Mouse (Mus musculus) fibroblast of lung, adult 2 months (primary cell): ENCODE results near the gene Ntrk2.

Source experiments
- DNase-seq: peaks from one replicate; pipeline ENCODE4 v3.0.0-alpha.2; 2011; ENCODE audit warnings: low read depth

Gene Ntrk2

DNA sequence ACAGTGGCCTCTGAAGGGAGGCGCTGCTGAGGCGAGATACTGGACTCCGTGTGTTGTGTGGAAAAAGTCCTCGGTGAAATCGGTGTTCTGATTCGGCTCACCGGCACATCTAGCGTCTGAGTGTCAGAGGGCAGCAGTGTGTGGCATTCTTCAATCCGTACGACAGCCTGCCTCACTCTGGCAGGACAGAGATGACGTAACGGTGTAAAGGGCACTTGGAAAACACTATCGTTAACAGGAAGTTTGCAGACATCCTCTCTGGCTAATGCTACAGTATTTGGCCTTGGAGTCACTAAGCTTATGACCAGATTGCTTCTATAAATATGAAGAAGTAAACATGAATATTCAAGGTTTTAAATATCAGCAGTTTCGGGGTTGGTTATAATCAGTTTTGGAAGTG is 309.2 kb downstream of the Ntrk2 start:
- no peak for DNase-seq

DNA sequence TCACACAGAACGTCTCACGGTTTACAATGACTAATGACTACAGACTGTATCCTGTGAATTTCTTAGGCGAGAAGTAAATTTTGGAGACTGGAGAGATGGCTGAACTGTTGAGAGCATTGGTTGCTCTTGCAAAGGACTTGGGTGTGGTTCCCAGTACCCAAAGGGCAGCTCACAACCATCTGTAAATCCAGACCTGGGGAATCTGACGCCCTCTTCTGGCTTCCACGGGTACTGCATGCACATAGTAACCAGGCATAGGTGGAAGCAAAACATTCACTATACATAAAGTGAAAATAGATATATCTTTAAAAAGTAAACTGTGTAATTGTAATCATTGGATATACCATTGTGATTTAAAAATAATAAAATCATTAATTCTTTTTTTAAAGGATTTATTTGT is 310.9 kb downstream of the Ntrk2 start:
- no peak for DNase-seq

DNA sequence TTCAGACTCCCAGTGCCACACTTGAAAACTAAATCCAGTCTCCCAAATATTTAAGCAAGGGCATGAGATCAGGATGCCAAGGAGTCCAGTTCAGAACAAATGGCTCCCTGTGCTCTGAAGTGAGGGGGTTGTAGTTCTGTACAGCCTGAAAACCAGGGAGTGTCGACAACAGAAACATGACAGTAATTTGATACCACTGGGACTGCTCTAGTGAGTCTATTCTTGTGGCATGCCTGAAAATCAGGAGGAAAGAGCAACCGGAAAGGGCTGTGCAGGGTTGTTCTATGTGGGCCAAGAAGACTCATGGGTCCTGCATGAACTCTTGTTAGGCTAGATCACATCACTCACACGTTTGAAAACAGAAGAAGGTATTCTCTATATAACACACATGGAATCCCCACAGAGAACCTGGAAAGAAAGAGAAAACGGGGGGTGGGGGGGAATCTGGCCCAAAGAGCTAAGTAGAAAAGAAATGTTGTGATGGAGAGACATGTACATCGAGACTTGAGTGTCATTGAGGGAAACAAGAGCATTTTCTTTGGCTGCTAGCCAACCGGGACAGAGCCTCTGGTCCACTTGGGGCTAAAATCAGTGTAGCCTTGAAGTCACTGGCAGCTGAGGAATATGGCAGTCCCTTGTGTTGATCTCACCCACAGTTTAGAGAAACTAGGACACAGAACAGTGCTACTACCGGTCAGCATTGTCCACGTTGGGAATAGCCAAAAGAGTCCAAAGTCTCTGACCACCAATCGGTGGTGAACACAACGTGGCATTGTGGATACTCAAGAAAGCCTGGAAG is 313.4 kb downstream of the Ntrk2 start:
- DNase-seq, result no peak

DNA sequence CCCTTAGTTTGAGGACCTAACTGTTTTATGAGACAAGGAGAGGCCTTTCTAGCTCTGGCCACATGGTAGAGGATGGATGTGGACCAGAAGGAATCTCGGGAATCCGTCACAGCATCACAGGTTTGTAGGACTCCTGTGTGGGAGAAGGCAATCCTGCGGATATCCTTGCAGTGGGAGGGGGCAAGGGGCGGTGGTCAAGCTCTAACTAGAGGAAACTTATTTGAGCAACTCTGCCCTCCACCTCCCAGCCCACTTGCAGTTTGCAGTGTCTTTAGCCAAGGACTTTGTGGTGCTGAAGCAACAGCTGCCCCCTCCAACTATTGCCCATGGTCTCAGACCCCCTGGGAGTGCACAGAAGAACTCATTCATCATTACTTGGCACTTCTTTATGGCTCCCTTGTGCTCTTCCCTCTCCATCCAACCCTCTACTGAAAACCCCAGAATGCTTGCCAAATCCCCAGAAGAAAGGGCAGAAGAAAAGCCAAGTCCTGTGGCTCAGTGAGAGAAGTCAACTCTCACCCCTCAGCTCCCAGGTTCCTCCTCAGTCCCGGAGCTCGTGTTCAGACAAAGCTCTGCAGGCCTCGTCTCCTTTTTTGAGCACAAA is 336.9 kb downstream of the Ntrk2 start:
- no peak for DNase-seq

DNA sequence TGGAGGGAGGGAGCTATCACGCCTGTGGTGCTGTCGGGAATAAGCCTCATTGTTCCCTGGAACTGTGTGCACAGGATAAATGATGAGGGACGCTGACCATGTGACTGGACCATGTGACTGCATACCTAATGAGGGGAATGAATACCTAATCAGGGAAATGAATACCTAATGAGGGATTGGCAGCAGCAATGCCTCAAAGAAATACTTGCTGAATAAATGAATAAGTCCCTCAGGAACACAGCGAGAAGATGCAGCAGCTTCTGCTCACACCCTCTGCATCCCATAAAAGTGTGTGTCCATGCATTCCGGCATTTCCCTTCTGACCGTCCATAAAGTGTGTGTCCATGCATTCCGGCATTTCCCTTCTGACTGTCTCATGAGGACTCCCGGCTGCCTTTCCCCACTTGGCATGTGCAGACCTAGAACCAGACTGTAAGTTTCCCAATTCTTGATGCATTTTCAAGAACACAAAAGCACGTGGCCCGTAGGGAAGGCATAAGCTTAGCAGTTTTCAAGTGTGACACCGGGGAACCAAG is 338.0 kb downstream of the Ntrk2 start:
- no peak for DNase-seq

DNA sequence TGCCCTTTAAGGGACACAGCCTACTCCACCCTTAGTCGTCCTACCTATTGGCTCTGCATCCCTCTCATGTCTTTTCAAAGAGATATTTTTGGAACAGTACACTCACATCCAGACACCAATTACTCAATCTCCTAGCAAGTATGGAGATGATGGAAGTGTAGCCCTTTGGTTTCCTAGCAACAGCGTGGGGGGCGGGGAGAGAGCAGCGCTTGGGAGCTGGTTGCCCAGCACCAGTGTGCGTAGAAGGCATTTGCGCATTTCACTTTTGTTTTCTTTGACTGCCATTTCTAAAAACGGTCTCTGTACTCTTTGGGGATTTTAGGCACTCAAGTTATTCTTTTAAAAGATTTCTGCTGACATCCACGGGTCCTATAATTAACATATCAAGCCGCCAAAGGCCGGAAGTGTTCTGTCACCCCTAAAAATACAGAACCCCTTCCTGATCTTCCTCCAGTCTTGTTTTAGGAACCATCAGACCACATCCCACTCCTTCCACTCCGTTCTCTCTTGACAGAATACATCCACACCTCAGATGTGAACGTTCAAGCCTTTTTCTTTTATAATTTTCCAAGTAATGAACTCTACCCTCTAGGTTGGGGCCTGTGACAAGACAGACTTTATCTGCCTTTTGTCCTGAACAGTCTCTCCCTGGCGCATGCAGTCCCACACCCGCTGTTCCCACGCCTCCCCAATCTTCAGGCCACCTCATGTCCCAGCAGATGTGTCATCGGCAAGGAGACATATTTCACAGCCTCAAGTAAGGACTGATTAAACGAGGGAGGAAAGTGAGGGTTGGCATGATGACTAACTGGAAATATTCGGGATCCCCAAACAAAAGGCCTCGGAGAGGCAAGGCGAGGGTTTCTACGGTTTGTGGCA is 339.5 kb downstream of the Ntrk2 start:
- no peak for DNase-seq

DNA sequence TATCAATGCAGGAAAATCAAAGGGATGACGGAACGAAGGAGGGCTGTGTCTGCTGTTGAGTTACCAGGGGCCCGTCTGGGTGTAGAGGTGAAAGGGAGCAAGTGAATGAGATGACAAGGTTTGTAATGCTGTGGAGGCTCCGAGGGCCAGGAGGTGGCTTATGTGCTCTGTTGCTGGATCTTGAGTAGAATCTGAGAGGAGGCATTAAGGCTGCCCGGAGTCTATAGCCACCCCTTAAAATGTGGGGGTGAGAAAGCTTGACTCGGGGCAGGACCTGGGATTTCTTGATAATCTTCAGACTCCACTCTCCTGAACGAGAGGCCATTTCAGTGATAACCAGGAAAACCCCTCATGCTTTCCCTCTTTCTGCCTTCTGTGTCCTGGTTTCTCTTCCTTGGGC is 340.2 kb downstream of the Ntrk2 start:
- no peak for DNase-seq

DNA sequence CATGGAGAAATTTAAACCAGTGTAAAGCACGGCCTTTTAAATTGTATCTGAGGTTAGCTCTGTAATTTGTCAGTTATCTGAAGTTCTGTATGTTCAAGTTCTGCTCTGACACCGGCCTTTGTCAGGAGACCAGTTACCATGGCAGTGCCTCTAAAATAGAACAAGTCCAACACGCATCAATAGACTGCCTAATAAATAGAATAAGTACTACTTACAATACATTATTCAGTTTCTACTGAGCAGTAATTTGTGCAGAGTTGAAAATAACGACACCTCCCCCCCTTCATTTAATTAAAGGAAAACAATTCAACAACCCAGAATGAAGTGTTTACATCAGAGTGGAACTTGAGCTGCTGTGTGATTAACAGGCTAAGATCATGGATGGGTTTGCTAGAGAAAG is 341.6 kb downstream of the Ntrk2 start:
- no peak for DNase-seq

DNA sequence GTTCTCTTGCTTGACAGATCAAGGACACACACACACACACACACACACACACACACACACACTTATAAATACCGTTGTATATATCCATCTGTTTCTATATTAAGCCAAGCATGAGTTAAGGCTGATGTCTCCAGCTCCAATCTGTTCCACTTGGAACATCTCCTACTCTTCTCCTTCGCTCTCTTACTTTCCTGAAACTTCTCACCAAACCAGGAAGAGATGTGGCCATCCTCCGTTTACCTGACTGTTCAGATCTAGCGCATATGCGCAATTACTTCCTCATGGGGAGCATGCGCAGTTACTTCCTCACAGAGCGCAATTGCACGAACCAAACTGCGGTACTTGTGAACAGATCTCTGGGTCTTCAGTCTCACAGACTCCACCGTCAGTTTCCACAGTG is 342.4 kb downstream of the Ntrk2 start:
- no peak for DNase-seq

DNA sequence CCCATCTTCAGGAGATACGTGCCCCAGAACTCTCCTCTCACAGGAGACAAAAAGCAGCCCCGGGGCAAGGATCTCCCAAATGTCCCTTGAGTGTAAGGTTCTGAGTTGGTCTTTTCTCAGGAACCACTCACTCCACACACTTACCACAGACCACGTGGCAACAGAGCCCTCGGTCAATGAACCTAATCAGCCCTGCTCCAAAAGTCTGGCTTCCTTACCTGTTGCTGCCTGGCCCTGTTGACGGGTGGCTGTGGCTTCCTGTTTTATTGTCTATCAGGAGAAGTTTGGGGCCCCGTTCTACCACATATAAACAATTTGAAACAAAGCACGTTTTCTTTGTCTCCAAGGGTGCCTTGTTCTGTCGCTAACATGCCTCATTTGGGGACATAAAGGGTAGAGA is 357.6 kb downstream of the Ntrk2 start:
- no peak for DNase-seq

DNA sequence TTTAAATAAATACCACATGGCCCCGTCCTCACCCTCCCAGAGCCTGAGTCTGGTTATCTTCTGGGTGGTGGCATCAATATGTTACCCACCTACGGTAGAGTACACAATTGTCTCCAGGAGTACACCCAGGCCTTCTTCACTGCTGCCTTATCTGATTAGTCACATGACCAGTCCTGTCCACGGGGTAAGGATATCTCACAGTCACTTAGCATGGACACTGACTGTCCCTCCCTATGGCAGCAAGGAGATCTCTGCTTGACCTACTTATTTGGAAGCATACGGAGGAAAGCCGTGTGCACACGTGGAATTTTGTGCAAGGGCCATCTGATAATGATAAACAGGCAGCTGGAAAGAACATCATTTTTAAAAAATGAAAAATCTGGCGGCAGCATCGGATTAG is 367.5 kb downstream of the Ntrk2 start:
- no peak for DNase-seq

DNA sequence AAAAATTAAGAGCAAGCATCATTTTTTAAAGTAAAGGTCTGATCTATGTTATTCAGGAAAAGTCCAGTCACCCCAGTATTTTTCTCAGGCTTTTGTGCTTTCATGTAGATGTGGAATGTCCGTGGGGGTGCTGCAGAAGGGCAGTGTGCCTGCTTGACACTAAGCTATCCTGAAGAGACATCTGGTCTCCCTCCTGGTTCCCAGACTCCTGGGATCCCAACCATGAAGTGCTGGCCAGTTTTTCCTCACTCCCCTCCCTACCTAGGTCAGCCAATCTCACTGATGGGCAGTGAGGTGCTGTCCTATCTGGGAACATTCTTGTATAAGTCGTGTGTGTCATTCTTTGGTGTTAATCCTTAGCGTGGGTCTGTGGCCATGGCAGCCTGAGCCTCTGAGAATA is 369.7 kb downstream of the Ntrk2 start:
- DNase-seq, result no peak

DNA sequence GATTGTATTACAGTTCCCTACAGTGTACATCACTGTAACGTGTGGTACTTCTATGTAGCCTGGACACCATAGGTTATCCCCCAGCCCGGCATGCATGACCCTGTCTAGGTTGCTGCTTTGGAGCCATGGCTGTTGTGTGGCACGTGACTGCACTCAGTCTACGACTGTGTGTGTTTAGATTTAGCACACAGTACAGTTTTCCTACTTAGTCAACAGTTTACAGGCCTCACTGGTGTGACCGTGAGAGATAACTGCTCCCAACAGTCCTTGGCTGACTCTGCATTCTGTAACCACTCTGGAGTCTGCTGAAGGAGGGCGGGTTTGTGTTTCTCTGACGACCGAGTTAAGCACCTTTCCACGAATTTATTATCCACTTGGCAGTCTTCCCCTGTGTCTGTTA is 370.1 kb downstream of the Ntrk2 start:
- DNase-seq, result no peak

DNA sequence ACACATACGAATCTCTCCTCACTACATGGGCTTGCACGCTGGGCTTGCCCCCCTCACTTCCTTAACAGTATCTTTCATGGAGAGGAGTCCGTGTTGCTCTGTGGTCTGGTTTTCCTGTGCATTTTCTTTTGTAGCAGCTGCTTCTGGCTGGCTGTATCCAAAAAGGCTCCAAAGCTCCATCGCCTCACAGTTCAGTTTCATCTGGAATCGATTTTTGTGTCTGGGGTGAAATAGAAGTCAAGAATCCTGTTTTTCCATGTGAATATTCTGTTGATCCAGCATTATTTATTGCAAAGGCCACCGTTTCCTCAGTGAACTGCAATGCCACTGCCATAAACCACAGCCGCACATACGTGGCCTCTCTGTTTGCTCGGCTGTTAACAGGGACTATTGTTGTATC is 370.6 kb downstream of the Ntrk2 start:
- DNase-seq, result no peak

DNA sequence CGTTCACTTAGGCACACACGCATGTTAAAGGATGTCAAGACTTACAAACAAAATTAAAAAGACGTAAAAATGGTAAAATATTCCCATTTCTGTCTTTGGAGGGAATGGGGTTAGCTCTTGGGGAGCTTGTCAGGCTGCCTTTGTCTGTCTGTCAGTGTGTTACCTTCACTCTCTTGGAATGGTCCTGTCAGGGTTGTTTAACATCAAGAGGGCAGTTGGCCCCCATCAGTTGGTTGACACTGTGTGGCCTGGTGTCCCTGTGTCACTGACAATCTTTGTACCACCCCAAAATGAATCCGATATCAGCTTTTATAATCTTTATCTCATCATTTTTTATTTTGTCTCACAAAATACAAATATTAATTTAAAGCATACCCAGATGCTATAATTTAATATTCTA is 373.6 kb downstream of the Ntrk2 start:
- DNase-seq, result no peak

DNA sequence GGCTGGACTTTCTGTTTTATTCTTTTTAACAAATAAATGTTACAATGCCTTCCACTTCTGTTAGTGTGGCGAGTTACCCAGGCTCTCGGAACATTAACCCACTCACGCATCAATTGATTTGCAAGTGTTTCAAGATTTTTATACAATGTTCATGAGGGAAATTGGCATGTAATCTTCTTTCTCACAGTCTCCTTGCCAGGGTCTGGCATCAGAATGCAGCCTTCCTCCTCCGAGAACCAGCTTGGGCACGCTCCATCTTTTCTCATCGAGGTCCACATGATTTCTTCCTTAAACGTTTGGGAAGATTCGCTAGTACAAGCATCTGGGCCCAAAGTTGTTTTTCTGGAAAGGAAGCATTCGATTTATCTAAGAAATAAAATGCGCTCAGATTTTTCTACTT is 374.4 kb downstream of the Ntrk2 start:
- DNase-seq, result no peak

DNA sequence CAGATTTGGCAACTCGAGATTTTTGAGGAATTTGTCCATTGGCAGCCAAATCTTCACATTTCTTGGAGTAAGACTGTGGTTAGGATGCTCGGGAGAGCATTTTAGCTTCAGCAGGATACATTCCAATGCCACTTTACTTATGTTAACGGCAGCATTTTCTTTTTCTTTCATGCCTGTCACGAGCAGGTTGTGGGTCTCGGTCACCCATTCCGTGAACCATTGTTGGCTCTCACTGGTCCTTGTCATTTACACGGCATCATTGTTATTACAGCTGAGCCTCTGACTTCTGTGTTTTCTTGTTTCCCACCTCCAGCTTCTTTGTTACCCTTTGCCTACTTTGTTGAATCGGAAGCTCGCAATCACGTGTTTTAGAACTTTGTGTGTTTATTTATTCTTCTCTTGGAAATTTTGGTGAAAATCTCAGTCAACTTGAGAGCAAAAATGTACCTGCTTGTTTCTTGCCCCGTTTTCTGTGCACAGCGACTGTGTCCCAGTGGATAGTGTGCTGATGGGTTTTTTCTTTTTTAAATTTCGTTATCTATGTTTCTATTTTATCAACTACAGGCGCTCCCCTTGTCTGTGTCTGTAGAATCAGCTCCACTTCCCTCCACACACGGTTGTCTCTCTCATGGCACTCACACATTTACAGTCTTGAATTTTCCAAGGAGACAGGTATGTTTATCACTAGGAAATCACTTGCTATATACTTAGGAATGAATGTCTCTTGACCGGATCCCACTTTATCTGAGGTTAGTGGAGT is 375.0 kb downstream of the Ntrk2 start:
- DNase-seq, result no peak

DNA sequence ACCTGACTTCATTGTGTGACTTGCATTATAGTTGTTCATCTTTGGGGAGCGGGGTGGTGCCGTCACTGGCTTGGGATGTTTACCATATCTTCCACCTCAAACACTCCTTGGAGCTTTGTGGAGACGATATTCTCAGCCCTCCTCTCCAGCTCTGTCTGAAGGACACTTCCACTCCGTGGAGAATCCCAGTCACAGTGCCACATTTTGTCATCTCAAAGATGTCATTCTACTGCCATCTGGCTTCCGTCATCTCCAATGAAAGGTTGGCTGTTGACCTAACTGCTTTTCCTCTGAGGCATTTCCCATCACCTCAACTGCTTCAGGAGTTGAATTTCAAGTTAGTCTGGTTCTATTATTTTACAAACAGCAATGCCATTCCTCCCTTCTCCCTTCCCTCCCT is 376.3 kb downstream of the Ntrk2 start:
- DNase-seq, result no peak
